Mouse (Mus musculus) ovary, postnatal 36 days (tissue): Measurements from ENCODE around the gene Ddx43.
A peak's percentile ranks its signal among the peaks of the same experiment; 100 is the strongest.

Experiments
- DNase-seq: peaks from one replicate; pipeline ENCODE4 v3.0.0; 2022; ENCODE audit warnings: low spot score, mixed read lengths

Gene Ddx43

DNA sequence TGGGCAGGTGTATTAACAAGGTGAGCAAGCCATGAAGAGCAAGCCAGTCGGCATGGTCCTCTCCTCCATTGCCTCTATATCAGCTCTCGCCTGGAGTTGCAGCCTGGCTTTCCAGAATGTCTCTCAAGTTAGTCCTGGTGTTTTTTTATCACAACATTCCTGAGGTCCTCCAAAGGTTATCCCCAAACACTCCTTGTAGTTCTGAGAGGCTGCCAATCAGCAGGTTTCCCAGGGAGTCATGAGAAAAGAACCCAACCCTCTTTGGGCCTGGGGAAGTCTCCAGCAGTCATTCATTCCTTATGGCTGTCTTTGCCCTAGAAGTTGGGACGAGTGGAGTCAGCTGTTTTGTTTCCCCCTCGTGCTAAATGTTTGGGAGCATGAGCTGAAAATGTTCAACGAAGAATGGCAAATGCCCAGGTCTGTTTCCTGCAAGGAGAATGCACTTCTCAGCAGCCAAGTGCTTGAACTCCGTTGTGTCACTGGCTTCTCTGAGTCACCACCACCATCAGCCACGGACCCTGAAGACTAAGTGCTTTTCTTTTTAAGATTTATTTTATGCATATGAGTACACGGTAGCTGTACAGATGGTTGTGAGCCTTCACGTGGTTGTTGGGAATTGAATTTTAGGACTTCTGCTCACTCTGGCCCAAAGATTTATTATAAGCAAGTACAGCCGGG lies 22.6 kb upstream of the Ddx43 start:
- no peak for DNase-seq

DNA sequence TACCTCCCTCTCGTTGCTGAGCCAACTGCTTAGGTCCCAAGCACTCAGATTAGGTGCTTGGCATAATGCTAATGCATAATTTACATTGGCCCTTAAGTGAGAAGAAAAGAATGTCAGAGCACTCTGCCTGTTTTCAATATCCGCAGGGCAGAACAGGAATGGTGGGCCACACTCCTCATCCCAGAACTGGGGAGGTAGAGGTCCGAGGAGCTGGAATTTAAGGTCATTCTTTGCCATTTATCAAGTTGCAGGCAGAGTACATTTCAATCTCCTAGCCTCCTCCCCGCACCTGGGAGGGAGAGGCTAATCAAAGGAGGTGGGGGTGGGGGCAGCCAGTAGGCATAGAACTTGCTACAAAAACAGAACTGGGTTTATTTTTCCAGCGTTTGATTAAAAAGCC lies 21.2 kb upstream of the Ddx43 start:
- no peak for DNase-seq

DNA sequence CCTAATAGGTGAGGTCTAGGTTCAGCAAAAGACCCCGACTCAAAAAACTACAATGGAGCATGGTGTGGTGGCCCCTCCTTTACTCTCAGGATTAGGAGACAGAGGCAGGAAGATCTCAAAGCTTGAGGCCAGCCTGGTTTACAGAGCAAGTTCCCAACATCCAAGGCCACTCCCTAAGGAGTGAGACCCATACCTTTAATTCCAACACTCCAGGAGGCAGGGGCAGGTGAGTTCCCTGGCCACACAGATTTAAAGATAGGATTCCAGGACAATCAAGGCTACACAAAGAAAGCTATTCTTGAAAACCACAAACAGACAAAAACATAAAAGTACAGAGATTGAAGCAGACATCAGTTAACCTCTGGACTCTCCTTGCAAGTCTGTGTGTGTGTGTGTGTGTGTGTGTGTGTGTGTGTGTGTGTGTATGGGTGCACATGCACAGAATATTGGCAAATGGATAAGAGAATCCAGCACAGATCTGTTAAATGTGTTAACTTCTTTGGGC lies 20.6 kb upstream of the Ddx43 start:
- no peak for DNase-seq

DNA sequence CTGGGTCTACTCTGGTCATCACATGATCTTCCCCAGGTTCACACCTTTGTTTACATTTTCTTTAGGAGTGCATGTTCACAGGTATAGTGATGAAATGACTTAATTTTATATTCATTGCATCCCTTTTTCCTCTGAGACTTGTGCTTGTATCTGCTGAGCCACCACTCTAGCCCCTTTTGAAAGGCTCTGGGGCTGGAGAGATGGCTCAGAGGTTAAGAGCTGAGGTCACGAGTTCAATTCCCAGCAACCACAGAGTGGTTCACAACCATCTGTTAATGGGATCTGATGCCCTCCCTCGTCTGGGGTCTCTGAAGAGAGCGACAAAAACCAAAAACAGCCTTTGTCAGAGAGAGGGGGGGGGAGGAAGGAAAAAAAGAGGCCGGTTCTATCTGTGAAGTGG lies 20.1 kb upstream of the Ddx43 start:
- DNase-seq: no peak

DNA sequence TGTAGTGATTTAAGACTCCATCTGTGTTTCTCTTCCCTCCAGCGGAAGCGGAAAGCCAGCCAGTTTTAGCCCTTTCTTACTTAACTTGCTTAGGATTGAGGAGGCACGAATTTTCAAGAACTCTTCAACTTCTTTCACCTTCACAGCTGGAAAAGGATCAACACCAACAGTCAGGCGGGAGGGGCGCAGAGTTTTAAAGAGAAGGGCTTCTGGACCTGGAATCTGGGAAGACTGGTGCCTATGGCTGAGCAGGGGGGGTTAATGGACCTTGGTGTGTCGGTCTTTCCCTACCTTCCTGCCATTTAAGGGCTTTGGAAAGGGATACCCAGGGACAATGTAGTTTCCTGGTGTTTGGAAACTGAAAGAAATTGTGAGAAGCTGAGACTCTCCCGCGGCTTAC lies 18.0 kb upstream of the Ddx43 start:
- DNase-seq: no peak

DNA sequence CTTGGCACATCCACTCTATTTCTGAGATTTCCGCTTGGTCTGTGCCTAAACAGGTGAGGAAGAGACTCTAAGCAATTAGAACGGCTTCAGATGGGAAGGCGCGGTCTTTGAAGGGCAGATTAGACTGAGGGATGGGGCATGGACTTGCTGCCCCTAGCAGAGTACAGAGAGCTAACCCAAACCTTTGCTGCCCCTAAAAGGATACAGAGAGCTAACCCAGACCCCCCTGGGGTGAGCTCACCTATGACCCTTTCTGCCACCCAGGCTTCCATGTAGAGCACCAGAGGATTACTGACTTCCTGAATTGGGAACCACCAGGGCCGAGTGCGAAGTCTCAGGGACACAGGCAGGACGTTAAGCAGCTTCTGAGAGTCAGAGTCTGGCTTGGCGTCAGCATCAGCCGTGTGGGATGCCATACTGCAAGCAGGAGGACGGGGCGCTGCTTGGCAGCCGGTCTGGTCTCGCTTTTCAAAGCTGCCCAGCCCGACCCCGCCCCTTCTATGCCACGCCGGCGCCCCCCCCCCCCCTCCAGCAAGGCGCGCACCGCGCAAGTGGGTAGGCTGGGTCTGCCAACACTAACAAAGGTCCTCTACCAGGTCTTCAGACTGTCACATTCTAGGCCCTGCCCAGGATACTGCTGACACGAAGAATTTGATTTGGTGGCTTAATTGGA lies 17.3 kb upstream of the Ddx43 start, which contains the start of gene Ooep:
Gene Ooep (minus strand): TSS at position 613 of the 673 bp plus-strand sequence.
- DNase-seq: peak; percentile 25

DNA sequence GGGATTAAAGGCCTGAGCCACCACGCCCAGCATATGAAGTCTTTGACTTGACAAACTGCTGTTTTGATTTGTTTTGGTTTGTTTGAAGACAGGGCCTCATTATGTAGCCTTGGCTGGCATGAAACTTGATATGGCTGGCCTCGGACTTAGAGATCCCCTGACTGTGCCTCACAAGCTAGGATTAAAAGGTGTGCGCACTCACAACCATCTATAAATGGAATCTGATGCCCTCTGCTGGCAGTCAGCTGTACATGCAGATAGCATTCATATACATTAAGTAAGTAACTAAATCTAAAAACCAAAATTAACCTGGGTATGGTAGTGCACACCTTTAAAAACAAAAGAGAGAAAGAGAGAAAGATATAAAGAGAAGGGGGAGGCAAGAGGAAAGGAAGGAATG lies 9.7 kb upstream of the Ddx43 start:
- no peak for DNase-seq

DNA sequence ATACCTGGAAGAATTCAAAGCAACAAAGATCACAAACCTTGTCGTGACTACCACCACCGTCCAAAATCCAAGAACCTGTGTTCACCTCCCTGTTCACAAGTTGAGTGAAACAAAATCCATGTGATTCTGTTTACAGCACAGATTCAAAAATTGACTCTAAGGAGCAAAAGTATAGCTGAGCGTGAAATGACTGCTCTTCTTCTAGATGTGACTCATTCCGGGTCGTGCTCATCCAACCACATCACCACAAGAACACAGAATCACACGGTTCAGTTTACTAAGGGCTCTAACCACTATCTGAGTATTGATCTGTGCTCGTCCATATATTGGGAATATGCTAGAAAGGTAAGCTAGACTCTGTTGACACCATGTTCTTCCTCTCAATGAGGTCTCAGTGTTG lies 8.6 kb upstream of the Ddx43 start:
- DNase-seq: no peak

DNA sequence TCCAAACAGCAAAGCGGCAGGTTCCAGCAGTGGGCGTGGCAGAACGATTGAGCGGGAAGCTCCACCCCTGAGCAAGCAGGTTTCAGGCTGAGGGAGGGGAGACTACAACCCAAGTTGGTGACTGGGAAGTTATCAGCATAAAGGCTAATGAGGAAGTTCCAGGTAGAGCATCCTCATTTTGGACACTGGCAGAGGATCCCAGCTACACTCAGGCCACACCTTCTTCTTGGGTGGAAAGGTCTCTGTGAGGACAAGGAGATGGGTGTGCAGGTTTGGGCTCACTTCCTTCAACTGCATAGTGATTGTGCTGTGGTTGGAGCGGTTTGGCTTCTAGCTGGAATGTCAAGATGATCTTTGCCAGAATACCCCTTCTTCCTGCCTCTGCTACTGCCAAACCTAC lies 5.6 kb upstream of the Ddx43 start:
- DNase-seq: no peak

DNA sequence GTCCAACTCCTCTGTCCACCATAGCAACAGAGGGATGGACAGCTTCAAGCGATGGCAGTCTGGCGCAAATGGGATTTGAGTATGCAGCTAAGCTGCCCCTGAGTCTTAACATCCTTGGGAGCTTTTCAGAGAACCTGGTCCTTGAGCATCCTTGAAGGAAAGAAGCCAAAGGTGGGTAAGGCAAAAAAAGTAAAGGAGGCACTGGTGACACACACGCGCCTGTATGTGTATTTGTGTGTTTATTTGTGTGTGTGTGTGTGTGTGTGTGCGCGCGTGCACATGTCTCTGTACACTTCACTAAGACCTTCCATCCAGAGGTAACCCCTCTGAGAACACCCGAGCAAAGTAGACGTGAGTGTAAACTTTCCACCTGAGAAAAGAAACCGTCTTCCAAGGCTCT lies 1.8 kb upstream of the Ddx43 start:
- no peak for DNase-seq

DNA sequence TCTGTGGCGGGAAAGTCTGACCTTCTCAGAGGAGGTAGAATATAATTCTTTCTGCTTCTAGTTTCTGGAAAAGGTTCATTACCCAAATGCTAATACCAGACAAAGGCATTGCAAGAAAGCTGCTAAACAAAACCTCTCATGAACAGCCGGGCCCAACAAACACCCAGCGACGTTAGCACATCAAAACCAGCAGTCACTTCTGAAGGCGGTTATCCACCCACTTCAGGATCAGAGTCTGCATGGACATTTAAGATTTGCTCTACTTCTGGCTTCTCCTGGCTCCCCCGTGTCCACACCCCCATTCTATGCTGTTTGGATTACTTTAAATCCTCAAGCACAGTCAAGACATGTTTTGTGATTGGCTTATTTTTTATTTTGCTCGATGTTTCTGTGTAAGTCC lies 975 bp upstream of the Ddx43 start:
- no peak for DNase-seq

DNA sequence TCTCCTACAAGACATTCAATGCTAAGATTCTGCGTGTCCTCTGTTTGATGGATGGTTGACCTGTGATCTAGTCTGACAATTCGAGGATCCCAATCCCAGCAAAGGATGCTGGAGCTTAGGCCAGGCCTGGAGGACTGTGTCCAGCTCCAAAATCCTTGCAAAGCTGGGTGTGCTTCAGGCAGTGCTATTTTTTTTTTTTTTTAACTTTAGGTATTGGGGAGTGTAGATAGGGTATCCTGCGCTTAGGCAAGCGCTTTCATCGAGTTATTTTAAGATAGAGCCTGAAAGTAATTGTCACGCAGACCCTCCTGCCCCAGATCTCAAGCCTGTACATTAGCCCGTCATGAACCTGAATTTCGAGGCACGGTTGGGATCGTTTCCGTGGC lies 340 bp upstream of the Ddx43 start:
- DNase-seq: no peak

DNA sequence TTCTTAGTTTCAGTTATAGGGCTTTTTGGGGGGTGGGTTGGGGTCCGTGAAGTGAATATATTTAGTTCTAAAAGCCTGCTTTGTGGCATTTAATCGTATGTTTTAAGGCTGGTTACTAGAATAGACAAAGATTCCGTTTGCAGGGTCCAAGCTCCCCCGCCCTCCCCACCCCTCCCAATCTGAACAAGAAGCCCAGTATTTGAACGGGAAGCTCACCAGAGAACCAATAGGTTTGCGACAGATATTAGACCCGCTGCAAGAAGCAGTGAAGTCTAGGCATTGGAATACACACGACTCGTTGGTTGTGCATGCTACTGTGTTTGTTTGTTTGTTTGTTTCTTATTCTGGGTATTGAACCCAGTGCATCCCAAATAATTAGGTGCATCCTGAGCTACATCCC lies 940 bp downstream of the Ddx43 start:
- no peak for DNase-seq

DNA sequence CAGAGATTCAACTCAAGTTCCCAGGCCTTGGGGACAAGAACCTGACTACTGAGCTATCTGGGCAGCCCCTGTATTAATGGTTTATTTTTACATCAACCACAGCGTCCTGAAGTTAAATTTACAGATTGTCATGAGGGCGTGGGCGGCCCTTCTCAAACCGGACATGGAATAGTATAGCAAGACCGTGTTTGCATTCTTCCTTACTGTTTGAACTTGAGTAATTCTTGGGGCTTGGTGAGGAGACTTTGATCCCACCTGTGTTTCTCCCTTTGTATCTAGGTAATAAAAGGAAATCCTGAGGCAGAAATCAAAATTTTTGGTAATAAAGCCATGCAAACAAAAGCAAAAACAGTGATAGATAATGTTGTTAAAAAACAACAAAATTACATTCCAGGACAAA lies 5.0 kb downstream of the Ddx43 start:
- no peak for DNase-seq

DNA sequence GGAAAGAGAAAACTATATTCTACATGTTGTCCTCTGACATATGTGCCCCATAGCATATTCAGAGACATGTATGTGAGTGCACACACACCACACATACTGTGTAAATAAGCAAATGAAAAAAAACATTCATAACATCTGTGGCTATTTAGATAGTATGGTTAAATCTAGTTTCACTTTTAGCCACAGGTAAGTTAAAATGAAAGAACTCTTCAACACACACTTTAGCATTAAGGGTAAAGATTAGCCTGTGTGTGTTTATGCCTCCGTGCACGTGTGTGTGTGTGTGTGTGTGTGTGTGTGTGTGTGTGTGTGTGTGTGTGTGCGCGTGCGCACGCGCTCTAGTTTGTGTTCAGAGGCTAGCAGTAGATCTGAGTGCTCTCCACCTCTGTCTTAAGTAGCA lies 6.0 kb downstream of the Ddx43 start:
- DNase-seq: no peak

DNA sequence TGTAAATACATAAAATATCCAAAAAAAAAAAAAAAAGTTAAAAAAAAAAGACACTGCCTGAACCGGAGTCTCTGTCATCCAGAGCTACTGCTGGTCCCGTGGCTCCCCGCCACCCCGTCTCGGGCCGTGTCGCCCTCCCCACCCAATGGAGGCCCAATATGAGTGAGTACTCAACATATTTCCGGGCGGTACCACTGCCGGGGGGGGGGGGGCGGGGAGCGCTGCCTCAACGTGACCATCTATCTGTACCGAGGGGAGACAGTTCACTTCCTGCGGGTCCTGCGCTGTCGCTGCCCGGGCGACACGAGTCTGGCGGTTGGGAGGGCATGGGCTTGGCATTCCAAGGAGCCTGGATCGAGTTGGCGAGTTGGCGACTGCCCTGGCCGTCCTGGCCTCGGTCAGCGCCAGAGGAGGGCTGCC lies 31.8 kb downstream of the Ddx43 start:
- no peak for DNase-seq

DNA sequence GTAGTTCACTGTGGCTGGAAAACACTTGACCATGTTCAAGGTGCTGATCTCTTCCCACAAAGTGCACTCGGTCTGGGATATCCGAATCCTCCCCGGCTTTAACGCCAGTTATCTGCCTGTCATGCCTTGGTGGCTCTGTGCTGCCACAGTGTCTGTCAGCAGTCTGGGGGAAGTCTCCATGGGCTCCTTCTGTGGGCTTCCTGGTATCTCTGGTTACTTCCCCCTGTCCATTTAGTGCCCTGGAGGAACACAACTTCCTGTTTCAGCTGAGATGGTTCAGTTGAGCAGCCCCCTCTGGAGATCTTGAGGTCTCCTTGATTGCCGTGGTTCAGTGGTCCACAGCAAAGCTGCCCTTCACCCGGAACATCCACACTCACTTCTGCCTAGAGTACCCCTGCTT lies 32.6 kb downstream of the Ddx43 start:
- no peak for DNase-seq

DNA sequence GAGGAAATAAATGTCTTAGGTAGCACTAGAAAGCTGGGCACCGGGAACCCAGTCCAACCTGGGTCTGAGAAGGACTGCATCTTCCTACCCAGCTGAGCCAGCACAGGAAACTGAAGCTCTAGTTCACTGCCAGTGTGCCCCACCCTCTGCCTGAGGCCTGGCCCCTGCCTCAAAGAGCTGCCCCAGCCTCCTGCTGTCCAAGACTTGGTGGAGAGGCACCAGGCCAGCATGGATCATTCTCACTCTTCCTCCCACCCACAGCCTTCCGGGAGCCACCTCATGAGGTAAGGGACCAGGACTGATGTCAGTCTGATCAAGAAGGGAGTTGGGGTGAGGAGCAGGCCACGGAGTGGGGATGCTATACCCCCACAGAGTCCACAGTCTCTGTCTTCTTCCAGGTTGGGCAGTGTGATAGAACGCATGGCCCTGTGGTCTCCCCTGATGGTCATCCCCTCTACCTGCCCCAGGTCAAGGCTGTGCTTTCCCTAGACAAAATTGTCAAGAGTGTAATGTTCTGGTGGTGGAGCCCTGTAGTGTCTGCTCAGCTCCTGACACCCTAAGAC lies 33.4 kb downstream of the Ddx43 start:
- DNase-seq: no peak

DNA sequence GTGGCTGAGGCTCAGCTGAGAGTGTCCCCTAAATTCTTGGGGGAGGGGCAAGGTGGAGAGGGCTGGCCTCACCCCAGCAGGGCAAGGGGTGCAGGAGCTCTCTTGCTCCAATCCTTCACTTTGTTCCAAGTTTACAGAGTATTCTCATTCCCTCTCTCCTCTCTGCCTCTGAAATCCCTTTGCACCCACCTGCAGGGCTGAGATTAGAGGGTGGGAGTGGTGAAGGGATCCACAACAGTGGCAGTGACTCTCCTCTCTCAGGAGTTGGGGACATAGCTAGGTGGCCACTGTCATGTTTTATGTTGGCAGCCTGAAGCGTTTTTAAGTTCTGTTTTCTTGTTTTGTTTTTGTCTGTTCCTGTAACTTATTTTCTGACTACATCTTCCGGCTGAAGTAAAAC lies 34.0 kb downstream of the Ddx43 start:
- DNase-seq: no peak

DNA sequence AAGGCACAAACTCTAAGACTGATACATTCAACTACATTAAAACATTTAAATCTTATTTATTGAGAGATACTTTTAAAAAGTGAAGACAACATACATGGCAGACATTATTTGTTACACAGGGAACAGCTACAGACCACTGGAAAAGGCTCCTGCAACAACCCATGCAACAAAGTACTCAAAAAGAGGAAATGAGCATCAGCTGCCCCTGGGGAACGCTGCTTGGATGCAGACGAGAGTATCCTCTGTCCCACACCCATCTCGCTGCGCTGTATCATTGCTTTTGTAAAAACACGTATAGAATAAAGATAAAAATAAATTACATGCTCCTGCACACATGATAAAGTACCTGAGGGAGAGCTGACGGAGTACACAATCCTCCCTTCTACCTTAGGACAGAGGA lies 34.9 kb downstream of the Ddx43 start:
- no peak for DNase-seq

DNA sequence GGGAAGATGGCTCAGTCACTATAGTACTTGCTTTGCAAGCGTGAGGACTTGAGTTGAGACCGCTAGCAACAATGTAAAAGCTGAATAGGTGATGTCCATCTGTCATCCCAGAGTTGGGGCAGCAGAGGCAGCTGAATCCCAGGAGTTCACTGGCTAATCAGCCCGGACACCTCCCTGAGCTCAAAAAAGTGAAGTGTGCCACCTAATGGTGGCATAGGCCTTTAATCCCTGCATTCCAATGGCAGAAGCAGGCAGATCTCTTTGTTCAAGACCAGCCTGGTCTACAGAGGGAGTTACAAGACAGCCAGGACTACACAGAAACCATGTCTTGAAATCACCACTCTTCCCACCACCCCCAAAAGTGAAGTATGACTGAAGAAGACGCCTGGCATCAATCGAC lies 36.9 kb downstream of the Ddx43 start:
- DNase-seq: no peak

DNA sequence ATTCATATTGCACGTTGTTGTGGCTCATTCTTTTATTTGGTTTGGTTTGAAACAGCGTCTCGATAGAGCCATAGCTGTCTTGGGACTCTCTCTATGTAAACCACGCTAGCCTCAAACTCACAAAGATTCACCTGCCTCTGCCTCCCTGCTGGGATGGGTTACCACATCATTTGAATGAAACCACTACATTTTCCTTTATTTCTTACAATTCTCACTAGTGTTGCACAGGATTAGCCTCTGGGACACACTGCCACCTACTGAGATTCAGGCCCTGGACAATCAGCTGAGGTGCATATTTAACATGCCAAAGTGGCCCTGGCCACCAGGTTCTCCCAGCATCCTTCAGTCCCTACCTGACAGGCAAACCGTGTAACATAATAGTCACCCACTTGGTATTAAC lies 43.8 kb downstream of the Ddx43 start:
- no peak for DNase-seq

DNA sequence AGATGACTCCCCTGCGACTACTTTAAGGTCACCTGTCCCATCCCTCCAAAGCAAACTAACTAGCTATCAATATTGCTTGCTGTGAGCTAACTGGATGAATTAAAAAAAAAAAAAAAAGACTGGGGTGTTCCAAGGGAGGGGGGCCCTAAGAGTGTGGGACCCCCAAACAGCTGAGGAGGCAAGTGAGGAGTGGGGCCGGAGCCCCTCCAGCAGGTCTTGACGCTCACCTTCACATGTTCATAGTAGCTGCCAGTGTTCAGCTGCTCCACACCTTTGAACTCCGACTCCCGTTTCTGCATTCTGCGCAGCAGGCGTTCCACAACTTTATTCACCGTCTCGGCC lies 46.6 kb downstream of the Ddx43 start:
- DNase-seq: no peak
